Mouse (Mus musculus) small intestine, adult 2 months (tissue): ENCODE results near the gene Sox6.

Source experiments
- CTCF ChIP-seq: fragments of 200-500 bp; IDR thresholded peaks from 2 replicates; pipeline ENCODE4 v1.5.1; 2012; ENCODE audit warnings: low read depth, mild to moderate bottlenecking, control low read depth, inconsistent platforms, low read length, moderate library complexity, mixed read lengths; ENCODE audit not compliant: insufficient replicate concordance, insufficient read length; ENCODE audit errors: extremely low read depth
- POLR2A ChIP-seq: fragments of 200-500 bp; IDR thresholded peaks from 2 replicates; pipeline ENCODE4 v1.6.1; 2012; ENCODE audit warnings: low read depth, mild to moderate bottlenecking, control low read depth, inconsistent platforms, low read length, moderate library complexity

GRCm38 (mm10) chr7:115864411-115864810, 174.2 kb downstream of the Sox6 start:
- TF ChIP-seq POLR2A = no peak
- TF ChIP-seq CTCF = no peak
